8 mouse cellular contexts compared by ENCODE assay signal in the genomic region with DNA sequence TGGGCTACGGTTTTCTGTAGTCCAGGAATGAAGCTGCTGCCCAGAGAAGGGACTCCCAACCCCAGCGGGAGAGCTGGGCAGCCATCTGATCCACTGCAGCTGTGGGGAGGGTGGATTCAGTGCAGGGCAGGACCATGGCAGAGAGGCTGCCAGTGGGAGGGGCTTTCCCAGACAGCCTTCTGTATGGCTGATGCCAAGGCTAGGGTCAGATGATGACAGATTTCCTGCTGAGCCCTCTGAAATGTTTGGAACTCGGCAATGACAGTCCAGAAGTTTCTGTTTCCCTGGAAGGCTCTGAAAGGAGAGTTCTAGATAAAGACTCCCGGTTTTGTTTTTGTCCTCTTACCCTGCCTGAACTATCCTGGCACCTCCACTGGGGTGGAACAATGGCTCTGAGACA. TPM values are rescaled to one million over a fixed set of nuclear protein-coding genes. Genes with fewer than 3 reads are reported as not detected.
DNase-seq lines count a peak whose midpoint lies in the region; ATAC-seq and TF ChIP-seq lines count a peak whose summit lies in the region.

No protein-coding gene starts in this region.

- H3K4me2 ChIP-seq in kidney, embryonic 16.5 days (replicated peaks; ENCODE audit: low read depth, low read length) = peak overlapping the region; percentile 19; the same call in 1 of the 2 replicates

- no peaks in the 10 kb centered on the region for H3K36me3 ChIP-seq in heart, adult 2 months (ENCODE audit: control insufficient read depth, insufficient read depth, low read length)
- peaks cover 25% of the 10 kb centered on the region for H3K36me3 ChIP-seq in kidney, embryonic 16.5 days (ENCODE audit: insufficient read depth, low read length)
- H3K36me3 ChIP-seq in thymus, adult 2 months (ENCODE audit: control insufficient read depth, insufficient read depth, low read length) = no peaks in the 10 kb centered on the region

- TF ChIP-seq EP300 in heart, adult 2 months (IDR thresholded peaks at IDR 0.05; ENCODE audit: insufficient read depth, low read depth, low read length) = no peak; the same call in 1 of the 2 replicates

- H3K9me3 ChIP-seq in kidney, embryonic 16.5 days (ENCODE audit: low read length) = peaks cover 7% of the 10 kb centered on the region; the same call in 1 of the 2 replicates

- H3K27ac ChIP-seq in heart, adult 2 months = peak overlapping the region; percentile 88
- peak overlapping the region; percentile 85 for H3K27ac ChIP-seq in kidney, embryonic 16.5 days (ENCODE audit: low read length)
- no peak overlapping the region for H3K27ac ChIP-seq in thymus, adult 2 months (ENCODE audit: control insufficient read depth, insufficient read depth, low read length)

- 7% methylated on average over 4 of the region's 4 CpGs for WGBS in heart, adult 2 months
- WGBS in kidney, embryonic 16.5 days = 19% methylated on average over 4 of the region's 4 CpGs
- WGBS in thymus, adult 2 months = 84% methylated on average over 4 of the region's 4 CpGs

- H3K27me3 ChIP-seq in heart, adult 2 months (ENCODE audit: control insufficient read depth, insufficient read depth, low read length) = no peaks in the 10 kb centered on the region
- H3K27me3 ChIP-seq in kidney, embryonic 16.5 days (ENCODE audit: insufficient read depth, low read length) = no peaks in the 10 kb centered on the region
- no peaks in the 10 kb centered on the region for H3K27me3 ChIP-seq in thymus, adult 2 months (ENCODE audit: control insufficient read depth, insufficient read depth, low read length)

- H3K4me3 ChIP-seq in heart, adult 2 months = peak overlapping the region; percentile 27
- no peak overlapping the region for H3K4me3 ChIP-seq in kidney, embryonic 16.5 days (ENCODE audit: low read length)
- no peak overlapping the region for H3K4me3 ChIP-seq in thymus, adult 2 months (ENCODE audit: control insufficient read depth, insufficient read depth, low read length)

- peak; percentile 83 for TF ChIP-seq POLR2A in heart, adult 2 months (IDR thresholded peaks at IDR 0.05; ENCODE audit: insufficient read depth, low read depth, low read length)
- no peak for TF ChIP-seq POLR2A in thymus, adult 2 months (IDR thresholded peaks at IDR 0.05; ENCODE audit: control insufficient read depth, extremely low read depth, insufficient read depth, low read length, poor library complexity)

- H3K9ac ChIP-seq in heart, adult 2 months (ENCODE audit: low read depth, low read length) = peak overlapping the region; percentile 49
- H3K9ac ChIP-seq in kidney, embryonic 16.5 days (replicated peaks; ENCODE audit: low read length) = peak overlapping the region; percentile 36; the same call in 1 of the 2 replicates

- no peaks in the 10 kb centered on the region for H3K79me2 ChIP-seq in heart, adult 2 months (replicated peaks; ENCODE audit: control insufficient read depth, insufficient read depth, low read length)

- intact Hi-C loops in heart, adult 2 months (cut with DNase I) = loop anchor here (2.0 kb wide), 1 partner anchor 40 kb away; a partner anchor contains a TSS

- peak; percentile 28 to 58 for DNase-seq in spleen, postnatal 10 days (ENCODE audit: low spot score in 2 of 2)
- DNase-seq in spleen, adult 12 weeks (ENCODE audit: low spot score) = no peak
- peak; percentile 86 for DNase-seq in brain, adult 2 months (ENCODE audit: low read depth, low spot score)
- DNase-seq in heart, adult 2 months = peak; percentile 75 to 89
- DNase-seq in lung, postnatal 14 days = peak; percentile 86
- DNase-seq in right cerebral cortex, postnatal 14 days = no peak
- DNase-seq in thymus, adult 2 months = no peak

- ATAC-seq in kidney, embryonic 16.5 days (ENCODE audit: low FRiP score, low TSS enrichment) = peak; percentile 80

- peaks cover 25% of the 10 kb centered on the region for H3K4me1 ChIP-seq in heart, adult 2 months (ENCODE audit: control insufficient read depth, insufficient read depth, low read length)
- H3K4me1 ChIP-seq in kidney, embryonic 16.5 days (ENCODE audit: insufficient read depth, low read length) = peaks cover 36% of the 10 kb centered on the region
- peaks cover 20% of the 10 kb centered on the region for H3K4me1 ChIP-seq in thymus, adult 2 months (replicated peaks; ENCODE audit: control insufficient read depth, insufficient read depth, low read length)

- peak; percentile 35 for TF ChIP-seq CTCF in heart, adult 2 months (IDR thresholded peaks at IDR 0.05)
- no peak for TF ChIP-seq CTCF in thymus, adult 2 months (IDR thresholded peaks at IDR 0.05; ENCODE audit: borderline replicate concordance, control insufficient read depth, extremely low read depth, insufficient read depth, low read length, poor library complexity)

RNA-seq across cellular contexts. Expression of a gene that starts 40.1 kb away (rescaled TPM):
- 100 to 1,000 TPM; 248 to 249 TPM for total RNA-seq in heart, adult 2 months (2021)
- 148 and 227 TPM in 2 replicates for polyA plus RNA-seq in heart, adult 2 months (2012; rRNA removed)
- 209 and 228 TPM in 2 replicates for polyA plus RNA-seq in kidney, embryonic 16.5 days (2015; fragmentation: Nextera tagmentation; extraction: Ambion mirVana)
- 50.2 and 55.1 TPM in 2 replicates for polyA plus RNA-seq in thymus, adult 2 months (2012; rRNA removed)

RNA-seq across cellular contexts. Expression of a gene that starts 40.4 kb away (rescaled TPM):
- total RNA-seq in heart, adult 2 months (2021) = 10 to 100 TPM; 53.8 to 58.2 TPM
- 25.0 and 35.0 TPM in 2 replicates for polyA plus RNA-seq in heart, adult 2 months (2012; rRNA removed)
- 180 and 233 TPM in 2 replicates for polyA plus RNA-seq in kidney, embryonic 16.5 days (2015; fragmentation: Nextera tagmentation; extraction: Ambion mirVana)
- 41.0 and 50.0 TPM in 2 replicates for polyA plus RNA-seq in thymus, adult 2 months (2012; rRNA removed)

Comparison
In these comparisons a context has a peak if more than half of its experiments do, and no peak if none do; other contexts are left out.
1. DNase-seq: peak in spleen, postnatal 10 days (2 of 2), brain, adult 2 months (single experiment), heart, adult 2 months (2 of 2) and lung, postnatal 14 days (single experiment); none in spleen, adult 12 weeks (single experiment), right cerebral cortex, postnatal 14 days (single experiment) and thymus, adult 2 months (single experiment).